ENCODE assay signal across 19 mouse cellular contexts in genomic region chr7:4953815-4954445, GRCm38 (mm10). TPM values are rescaled to one million over a fixed set of nuclear protein-coding genes. Genes with fewer than 3 reads are reported as not detected.
DNase-seq lines count a peak whose midpoint lies in the region; ATAC-seq and TF ChIP-seq lines count a peak whose summit lies in the region.
"Had no signal": no experiment of that assay in that cellular context is flagged by ENCODE, and none has a peak within 500 bp of the region (broad histone marks: within the 10 kb centered on the region; RNA-seq: fewer than 3 reads in every experiment).

No protein-coding gene starts in this region.

- ATAC-seq in heart, postnatal 0 days (ENCODE audit: insufficient read depth, low read depth): peak; percentile 64
- ATAC-seq: intestine, embryonic 16.5 days had no signal

- no peak overlapping the region for H3K4me3 ChIP-seq in heart, postnatal 0 days (ENCODE audit: low read depth, low read length)
- H3K4me3 ChIP-seq: limb, embryonic 12.5 days; neural tube, embryonic 13.5 days had no signal

- peak; percentile 42 for DNase-seq in left cerebral cortex, postnatal 4 days
- DNase-seq in left cerebral cortex, postnatal 36 days (ENCODE audit: low spot score in 2 of 2): no peak
- DNase-seq in right cerebral cortex, postnatal 4 days: peak; percentile 21
- no peak for DNase-seq in right cerebral cortex, adult 2 months (ENCODE audit: low spot score in 2 of 2)
- DNase-seq in heart, postnatal 0 days (ENCODE audit: low spot score): peak; percentile 36
- DNase-seq in adrenal gland, postnatal 36 days: no peak
- DNase-seq in frontal cortex, adult 2 months (ENCODE audit: extremely low spot score in 1 of 2, low spot score in 1 of 2): no peak
- DNase-seq: adrenal gland, postnatal 14 days; kidney, postnatal 14 days; layer of hippocampus, postnatal 36 days; right cerebral cortex, postnatal 14 days had no signal

- H3K27me3 ChIP-seq in heart, postnatal 0 days (ENCODE audit: control insufficient read depth, insufficient read depth, low read length): no peaks in the 10 kb centered on the region
- H3K27me3 ChIP-seq: limb, embryonic 12.5 days; neural tube, embryonic 13.5 days had no signal

- TF ChIP-seq CTCF in heart, postnatal 0 days (IDR thresholded peaks at IDR 0.05; ENCODE audit: low read depth): no peak

- H3K27ac ChIP-seq in heart, postnatal 0 days (ENCODE audit: low read depth): peak overlapping the region; percentile 28; the same call in 1 of the 2 replicates
- H3K27ac ChIP-seq: limb, embryonic 12.5 days; neural tube, embryonic 13.5 days had no signal

- no peaks in the 10 kb centered on the region for H3K4me1 ChIP-seq in heart, postnatal 0 days (ENCODE audit: control insufficient read depth, insufficient read depth)
- H3K4me1 ChIP-seq: neural tube, embryonic 13.5 days had no signal

- no peak overlapping the region for H3K4me2 ChIP-seq in heart, postnatal 0 days (ENCODE audit: low read depth, low read length)
- H3K4me2 ChIP-seq: limb, embryonic 12.5 days; neural tube, embryonic 13.5 days had no signal

- no peaks in the 10 kb centered on the region for H3K9me3 ChIP-seq in heart, postnatal 0 days (replicated peaks; ENCODE audit: control insufficient read depth, low read length)
- H3K9me3 ChIP-seq: neural tube, embryonic 13.5 days had no signal

- intact Hi-C loops in left cerebral cortex, postnatal 4 days (cut with DNase I): no loop called here
- intact Hi-C loops in left cerebral cortex, postnatal 36 days (cut with DNase I): no loop called here

- H3K36me3 ChIP-seq in heart, postnatal 0 days (replicated peaks; ENCODE audit: control insufficient read depth, insufficient read depth, low read length): no peaks in the 10 kb centered on the region
- H3K36me3 ChIP-seq: limb, embryonic 12.5 days; neural tube, embryonic 13.5 days had no signal

- 12% methylated on average over 10 of the region's 10 CpGs for WGBS in heart, postnatal 0 days

- no peak overlapping the region for H3K9ac ChIP-seq in heart, postnatal 0 days (replicated peaks; ENCODE audit: low read depth, low read length)
- H3K9ac ChIP-seq: limb, embryonic 12.5 days; neural tube, embryonic 13.5 days had no signal

- TF ChIP-seq EP300 in heart, postnatal 0 days (IDR thresholded peaks at IDR 0.05; ENCODE audit: low read depth): 0 out of 2 replicates have a peak, but pooled peaks have one; percentile 50

RNA-seq across cellular contexts. Expression of gene Sbk2, which starts 10.3 kb away (rescaled TPM):
- not detected for total RNA-seq in left cerebral cortex, postnatal 4 days (2021)
- total RNA-seq in left cerebral cortex, postnatal 36 days (2021): under 1 TPM in 1 of 2 experiments, not detected in 1; 0.15 TPM
- total RNA-seq in heart, postnatal 0 days (2014; rRNA removed; ENCODE audit: low replicate concordance): 16.4 and 19.9 TPM in 2 replicates
- polyA plus RNA-seq in heart, postnatal 0 days (2015; fragmentation: Nextera tagmentation; extraction: Ambion mirVana): 22.0 and 24.3 TPM in 2 replicates
- under 1 TPM; 0.36 to 0.89 TPM for total RNA-seq in adrenal gland, postnatal 36 days (2021)
- polyA plus RNA-seq in frontal cortex, adult 2 months (2012; rRNA removed): 0.22 and 0.27 TPM in 2 replicates
- total RNA-seq: common myeloid progenitor, adult 5-6 weeks; MEL had no signal
- polyA plus RNA-seq: forebrain, embryonic 11.5 days; liver, embryonic 16.5 days; neural tube, embryonic 13.5 days had no signal

RNA-seq across cellular contexts. Expression of gene Sbk3, which starts 17.0 kb away (rescaled TPM):
- total RNA-seq in left cerebral cortex, postnatal 4 days (2021): 1 to 10 TPM; 1.4 to 1.5 TPM
- under 1 TPM; 0.44 to 0.86 TPM for total RNA-seq in left cerebral cortex, postnatal 36 days (2021)
- 3.2 and 3.9 TPM in 2 replicates for total RNA-seq in heart, postnatal 0 days (2014; rRNA removed; ENCODE audit: low replicate concordance)
- polyA plus RNA-seq in heart, postnatal 0 days (2015; fragmentation: Nextera tagmentation; extraction: Ambion mirVana): 2.7 and 4.1 TPM in 2 replicates
- total RNA-seq in adrenal gland, postnatal 36 days (2021): under 1 TPM; 0.23 to 0.50 TPM
- polyA plus RNA-seq in frontal cortex, adult 2 months (2012; rRNA removed): 2.2 and 2.5 TPM in 2 replicates
- total RNA-seq: common myeloid progenitor, adult 5-6 weeks; MEL had no signal
- polyA plus RNA-seq: hindbrain, embryonic 11.5 days; intestine, embryonic 16.5 days; limb, embryonic 12.5 days; liver, embryonic 16.5 days had no signal

RNA-seq across cellular contexts. Expression of gene Ssc5d, which starts 28.3 kb away (rescaled TPM):
- total RNA-seq in left cerebral cortex, postnatal 4 days (2021): 1 to 10 TPM; 3.1 to 3.6 TPM
- 1 to 10 TPM in 1 of 2 experiments, under 1 TPM in 1; 0.84 to 3.6 TPM for total RNA-seq in left cerebral cortex, postnatal 36 days (2021)
- total RNA-seq in heart, postnatal 0 days (2014; rRNA removed; ENCODE audit: low replicate concordance): 3.5 and 5.0 TPM in 2 replicates
- 1.1 and 1.2 TPM in 2 replicates for polyA plus RNA-seq in heart, postnatal 0 days (2015; fragmentation: Nextera tagmentation; extraction: Ambion mirVana)
- 1 to 10 TPM; 1.7 to 2.7 TPM for total RNA-seq in adrenal gland, postnatal 36 days (2021)
- 11.1 and 12.5 TPM in 2 replicates for polyA plus RNA-seq in frontal cortex, adult 2 months (2012; rRNA removed)
- total RNA-seq: common myeloid progenitor, adult 5-6 weeks had no signal

RNA-seq across cellular contexts. Expression of gene Nat14, which starts 32.1 kb away (rescaled TPM):
- total RNA-seq in left cerebral cortex, postnatal 4 days (2021): 10 to 100 TPM; 50.8 to 51.5 TPM
- 100 to 1,000 TPM; 103 to 106 TPM for total RNA-seq in left cerebral cortex, postnatal 36 days (2021)
- total RNA-seq in heart, postnatal 0 days (2014; rRNA removed; ENCODE audit: low replicate concordance): 2.0 and 4.2 TPM in 2 replicates
- 2.8 and 3.6 TPM in 2 replicates for polyA plus RNA-seq in heart, postnatal 0 days (2015; fragmentation: Nextera tagmentation; extraction: Ambion mirVana)
- total RNA-seq in adrenal gland, postnatal 36 days (2021): 10 to 100 TPM in 1 of 2 experiments, 1 to 10 TPM in 1; 7.1 to 11.5 TPM
- polyA plus RNA-seq in frontal cortex, adult 2 months (2012; rRNA removed): 99.2 and 108 TPM in 2 replicates

RNA-seq across cellular contexts. Expression of gene Zfp628, which starts 38.9 kb away (rescaled TPM):
- total RNA-seq in left cerebral cortex, postnatal 4 days (2021): 10 to 100 TPM; 21.1 to 21.4 TPM
- total RNA-seq in left cerebral cortex, postnatal 36 days (2021): 10 to 100 TPM; 14.0 to 17.0 TPM
- total RNA-seq in heart, postnatal 0 days (2014; rRNA removed; ENCODE audit: low replicate concordance): 8.9 and 13.1 TPM in 2 replicates
- 1.7 and 1.9 TPM in 2 replicates for polyA plus RNA-seq in heart, postnatal 0 days (2015; fragmentation: Nextera tagmentation; extraction: Ambion mirVana)
- 10 to 100 TPM; 13.7 to 15.5 TPM for total RNA-seq in adrenal gland, postnatal 36 days (2021)
- polyA plus RNA-seq in frontal cortex, adult 2 months (2012; rRNA removed): 9.6 and 10.8 TPM in 2 replicates

Comparison
In these comparisons a context has a peak if more than half of its experiments do, and no peak if none do; other contexts are left out.
1. DNase-seq: peak in left cerebral cortex, postnatal 4 days (single experiment), right cerebral cortex, postnatal 4 days (single experiment) and heart, postnatal 0 days (single experiment); none in left cerebral cortex, postnatal 36 days (0 of 2), right cerebral cortex, adult 2 months (0 of 2), adrenal gland, postnatal 36 days (0 of 2) and frontal cortex, adult 2 months (0 of 2).